Mouse (Mus musculus): Measurements from ENCODE around the gene Clip3. TPM values are rescaled to one million over a fixed set of nuclear protein-coding genes. Genes with fewer than 3 reads are reported as not detected.
A peak's percentile ranks its signal among the peaks of the same experiment; 100 is the strongest.

The Clip3 gene
- polyA plus RNA-seq, 1 experiment from 2014 or later = 60.7 TPM

DNA sequence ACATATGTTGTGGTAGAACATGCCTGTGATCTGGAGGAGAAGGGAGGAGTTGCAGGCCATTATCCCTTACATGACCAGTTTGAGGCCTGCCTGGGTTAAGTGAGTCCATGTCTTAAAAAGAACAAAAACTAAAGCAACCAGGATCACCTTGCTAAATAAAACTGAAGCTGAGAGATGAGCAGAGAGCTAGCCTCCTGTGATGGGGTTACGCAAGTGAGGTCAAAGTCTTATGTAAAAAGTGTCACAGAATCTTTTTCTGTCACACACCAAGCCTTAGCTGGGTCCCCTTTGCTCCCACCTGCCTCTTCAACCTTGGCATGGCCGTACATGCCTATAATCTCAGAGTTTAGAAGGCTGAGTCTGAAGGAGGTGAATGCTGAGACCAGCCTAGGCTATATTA, 29.4 kb downstream of the Clip3 start:
- Histone ChIP-seq H3K36me3 (peaks cover 16% of the 10 kb centered on the region; the same call in 1 of the 2 replicates), H3K27me3 (no peaks in the 10 kb centered on the region), H3K9ac (peak overlapping the region; percentile 92; the same call in 1 of the 2 replicates), H3K4me3 (peak overlapping the region; percentile 83), H3K4me2 (peak overlapping the region; percentile 79), H3K4me1 (peaks cover 17% of the 10 kb centered on the region), H3K27ac (no peak overlapping the region), H3K9me3 (no peaks in the 10 kb centered on the region)
- 76% methylated on average over 2 of the region's 2 CpGs for WGBS
- no peak for ATAC-seq (ENCODE audit: insufficient number of reproducible peaks, insufficient read depth, low FRiP score, low TSS enrichment, low read depth)

DNA sequence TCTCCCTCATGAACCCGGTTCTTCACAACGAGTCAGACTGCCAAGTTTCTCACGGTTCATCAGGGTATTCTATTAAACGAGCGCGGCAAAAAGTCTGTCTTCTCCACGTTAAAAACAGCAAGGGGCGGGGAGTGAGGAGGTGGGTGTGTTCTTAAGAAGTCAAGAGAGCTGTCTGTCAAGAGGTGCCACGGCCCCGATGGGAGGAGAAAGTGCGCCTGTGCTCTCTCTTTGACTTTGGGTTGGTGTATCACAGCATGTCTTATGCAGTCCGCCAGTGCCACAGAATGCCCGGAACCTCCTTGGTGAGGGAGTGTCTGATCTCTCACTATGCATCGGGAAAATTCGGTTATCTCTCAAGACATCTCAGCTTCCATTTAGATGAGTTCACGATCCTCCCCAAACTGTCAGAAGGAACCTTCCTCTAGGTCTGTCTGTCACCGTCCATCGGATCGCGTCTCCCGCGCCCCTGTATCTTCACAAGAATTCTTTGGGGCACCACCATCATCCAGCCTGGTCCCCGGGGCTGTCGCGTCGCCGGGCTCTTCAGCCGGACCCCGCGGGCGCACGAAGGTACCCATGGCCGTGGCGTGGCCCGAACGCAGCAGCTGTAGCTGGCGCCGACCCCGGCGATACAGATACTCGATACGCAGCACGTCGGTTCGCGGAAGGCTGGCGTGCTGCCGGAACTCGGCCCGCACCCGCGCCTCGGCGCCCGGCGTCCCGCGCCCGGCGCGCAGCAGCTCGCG, 30.2 kb downstream of the Clip3 start, which contains the start of gene E130208F15Rik:
TSS of gene E130208F15Rik (plus strand) at position 202 of the 746 bp plus-strand sequence.
- peak within 1 kb of the TSS; percentile 83 for H3K4me3 ChIP-seq
- H3K4me2 ChIP-seq = peak within 1 kb of the TSS; percentile 79
- peak; percentile 66 for ATAC-seq (ENCODE audit: insufficient number of reproducible peaks, insufficient read depth, low FRiP score, low TSS enrichment, low read depth)
- H3K27ac ChIP-seq = peak within 1 kb of the TSS; percentile 91
- WGBS = under 1% methylated on average over 63 of the region's 63 CpGs
- H3K4me1 ChIP-seq = peaks cover 15% of the 10 kb centered on the region
- peaks cover 12% of the 10 kb centered on the region; the same call in 1 of the 2 replicates for H3K36me3 ChIP-seq
- H3K27me3 ChIP-seq = no peaks in the 10 kb centered on the region
- peak within 1 kb of the TSS; percentile 92 for H3K9ac ChIP-seq
- no peaks in the 10 kb centered on the region for H3K9me3 ChIP-seq

DNA sequence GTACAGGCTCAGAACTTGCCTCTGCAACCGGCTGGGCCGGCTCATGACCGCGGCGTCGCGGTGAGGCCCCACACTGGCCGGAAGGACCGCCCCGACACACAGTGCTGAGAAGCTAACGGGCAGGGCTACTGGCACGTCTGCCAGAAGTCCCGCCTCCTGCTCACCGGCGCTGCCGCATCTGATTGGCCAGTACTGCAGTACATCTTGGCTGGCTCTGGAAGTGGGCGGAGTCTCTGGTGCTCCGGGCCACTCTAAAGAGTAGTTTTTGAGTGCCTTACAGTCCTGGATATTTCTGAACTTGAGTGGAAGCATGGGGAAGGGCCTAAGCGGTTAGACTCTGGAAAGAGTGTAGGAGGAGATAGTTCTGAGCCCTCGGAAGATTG, 30.7 kb downstream of the Clip3 start:
- H3K4me1 ChIP-seq = peaks cover 15% of the 10 kb centered on the region
- peak; percentile 98 for ATAC-seq (ENCODE audit: insufficient number of reproducible peaks, insufficient read depth, low FRiP score, low TSS enrichment, low read depth)
- peak overlapping the region; percentile 91 for H3K27ac ChIP-seq
- no peaks in the 10 kb centered on the region for H3K9me3 ChIP-seq
- 0% methylated on average over 20 of the region's 20 CpGs for WGBS
- peak overlapping the region; percentile 92 for H3K9ac ChIP-seq
- H3K27me3 ChIP-seq = no peaks in the 10 kb centered on the region
- peak overlapping the region; percentile 79 for H3K4me2 ChIP-seq
- H3K36me3 ChIP-seq = peaks cover 8% of the 10 kb centered on the region; the same call in 1 of the 2 replicates
- H3K4me3 ChIP-seq = peak overlapping the region; percentile 83

DNA sequence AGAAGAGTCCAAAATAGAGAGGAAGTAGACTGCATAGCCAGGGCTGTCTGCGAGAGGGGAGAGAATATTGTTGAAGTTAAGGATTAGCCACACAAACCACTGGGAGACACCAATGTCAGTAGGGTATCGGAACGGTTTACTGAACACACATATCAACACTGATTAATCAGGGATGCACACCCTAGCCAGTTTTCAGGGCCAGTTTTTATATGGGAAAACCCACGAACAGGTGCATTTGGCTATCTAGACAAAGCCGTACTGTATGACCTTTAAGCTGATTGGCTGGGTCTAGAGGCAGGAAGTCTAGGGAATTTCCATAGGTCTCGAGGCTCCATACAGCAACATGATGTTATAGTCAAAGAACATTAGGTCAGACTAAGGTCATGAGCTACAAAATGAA, 31.3 kb downstream of the Clip3 start:
- peak overlapping the region; percentile 92 for H3K9ac ChIP-seq
- H3K27ac ChIP-seq = peak overlapping the region; percentile 91
- H3K27me3 ChIP-seq = no peaks in the 10 kb centered on the region
- 34% methylated on average over 6 of the region's 6 CpGs for whole genome bisulfite sequencing
- H3K4me1 ChIP-seq = peaks cover 15% of the 10 kb centered on the region
- no peak for ATAC-seq (ENCODE audit: insufficient number of reproducible peaks, insufficient read depth, low FRiP score, low TSS enrichment, low read depth)
- peaks cover 5% of the 10 kb centered on the region; the same call in 1 of the 2 replicates for H3K36me3 ChIP-seq
- H3K4me2 ChIP-seq = peak overlapping the region; percentile 79
- peak overlapping the region; percentile 83 for H3K4me3 ChIP-seq
- H3K9me3 ChIP-seq = no peaks in the 10 kb centered on the region

DNA sequence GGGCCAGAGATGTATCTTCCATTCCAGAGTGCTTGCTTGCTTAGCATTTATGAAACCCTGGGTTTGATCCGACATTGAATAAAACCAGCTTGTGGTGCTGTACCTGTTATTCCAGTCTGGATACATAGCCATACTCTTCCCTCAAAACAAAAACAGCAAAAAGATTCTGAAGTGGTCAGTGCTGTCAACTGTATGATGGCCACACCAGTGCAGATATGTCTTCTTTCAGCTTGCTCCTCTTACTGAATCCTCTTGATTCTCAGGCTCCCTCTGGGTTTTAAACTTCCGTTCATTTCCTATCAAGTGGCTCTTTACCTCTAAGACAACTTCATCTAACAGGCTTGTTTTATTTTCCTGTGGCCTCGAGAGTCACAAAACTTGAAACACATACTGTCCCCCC, 32.3 kb downstream of the Clip3 start, which contains the start of gene Sdhaf1:
TSS of gene Sdhaf1 (minus strand) at position 101 of the 400 bp plus-strand sequence.
- no peaks in the 10 kb centered on the region for H3K9me3 ChIP-seq
- no peaks in the 10 kb centered on the region for H3K36me3 ChIP-seq
- peak within 1 kb of the TSS; percentile 83 for H3K4me3 ChIP-seq
- ATAC-seq (ENCODE audit: insufficient number of reproducible peaks, insufficient read depth, low FRiP score, low TSS enrichment, low read depth) = no peak
- H3K4me2 ChIP-seq = peak within 1 kb of the TSS; percentile 79
- peaks cover 15% of the 10 kb centered on the region for H3K4me1 ChIP-seq
- H3K9ac ChIP-seq = peak within 1 kb of the TSS; percentile 92
- peak within 1 kb of the TSS; percentile 91 for H3K27ac ChIP-seq
- WGBS = 69% methylated on average over 3 of the region's 3 CpGs
- no peaks in the 10 kb centered on the region; the same call in 1 of the 2 replicates for H3K27me3 ChIP-seq

DNA sequence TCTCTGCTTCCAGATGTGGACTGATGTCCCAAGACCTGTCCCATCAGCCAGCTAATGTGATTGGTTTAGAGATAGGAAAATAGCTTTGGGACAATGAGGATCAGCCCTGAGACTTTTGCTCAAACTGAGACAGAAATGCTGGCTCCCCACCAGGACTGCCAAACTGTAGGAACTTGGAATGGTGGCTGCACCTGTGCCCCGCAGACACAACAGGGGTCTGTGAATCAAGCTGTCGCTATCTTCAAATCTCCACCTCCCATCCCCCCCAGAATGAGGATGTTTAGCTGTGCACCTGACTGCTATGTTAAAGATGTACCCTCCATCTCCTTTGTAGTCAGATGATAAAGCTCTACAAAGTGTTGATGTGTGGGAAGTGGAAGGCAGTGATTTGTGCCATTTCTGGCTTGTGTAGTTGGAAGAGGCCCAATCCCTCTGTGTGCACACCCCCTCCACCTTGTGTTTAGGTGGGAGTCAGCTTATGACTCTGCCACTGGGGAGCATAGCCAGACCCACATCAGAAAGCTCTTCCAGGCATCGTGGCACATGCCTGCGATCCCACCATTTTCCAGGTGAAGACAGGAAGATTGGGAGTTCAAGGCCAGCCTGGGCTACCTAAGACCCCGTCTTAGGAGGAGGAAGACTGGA, 32.9 kb downstream of the Clip3 start:
- no peak for ATAC-seq (ENCODE audit: insufficient number of reproducible peaks, insufficient read depth, low FRiP score, low TSS enrichment, low read depth)
- no peak overlapping the region for H3K27ac ChIP-seq
- no peak overlapping the region for H3K4me2 ChIP-seq
- no peaks in the 10 kb centered on the region for H3K36me3 ChIP-seq
- H3K9me3 ChIP-seq = no peaks in the 10 kb centered on the region
- no peak overlapping the region for H3K4me3 ChIP-seq
- 85% methylated on average over 5 of the region's 5 CpGs for WGBS
- no peak overlapping the region for H3K9ac ChIP-seq
- H3K27me3 ChIP-seq = no peaks in the 10 kb centered on the region; the same call in 1 of the 2 replicates
- peaks cover 15% of the 10 kb centered on the region for H3K4me1 ChIP-seq

DNA sequence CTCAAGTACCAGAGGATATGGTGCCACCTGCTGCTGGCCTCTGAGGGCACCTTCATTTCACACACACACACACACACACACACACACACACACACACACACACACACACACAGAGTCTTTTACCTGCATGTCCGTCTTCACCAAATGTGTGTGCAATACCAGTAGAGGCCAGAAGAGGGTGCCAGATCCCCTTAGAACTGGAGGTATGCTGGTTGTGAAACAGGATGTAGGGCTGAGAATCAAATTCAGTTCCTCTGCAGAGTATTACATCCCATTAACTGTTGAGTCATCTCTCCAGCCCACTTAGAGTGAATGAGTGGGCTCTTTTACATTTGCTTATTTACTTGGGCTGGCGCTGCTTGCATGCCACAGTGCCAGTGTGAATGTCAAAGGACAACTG, 33.8 kb downstream of the Clip3 start:
- 44% methylated on average over 2 of the region's 2 CpGs for WGBS
- peaks cover 15% of the 10 kb centered on the region for H3K4me1 ChIP-seq
- no peaks in the 10 kb centered on the region; the same call in 1 of the 2 replicates for H3K27me3 ChIP-seq
- no peak overlapping the region for H3K4me2 ChIP-seq
- H3K9ac ChIP-seq = no peak overlapping the region
- no peak for ATAC-seq (ENCODE audit: insufficient number of reproducible peaks, insufficient read depth, low FRiP score, low TSS enrichment, low read depth)
- H3K9me3 ChIP-seq = no peaks in the 10 kb centered on the region
- no peak overlapping the region for H3K4me3 ChIP-seq
- H3K27ac ChIP-seq = no peak overlapping the region
- no peaks in the 10 kb centered on the region for H3K36me3 ChIP-seq

DNA sequence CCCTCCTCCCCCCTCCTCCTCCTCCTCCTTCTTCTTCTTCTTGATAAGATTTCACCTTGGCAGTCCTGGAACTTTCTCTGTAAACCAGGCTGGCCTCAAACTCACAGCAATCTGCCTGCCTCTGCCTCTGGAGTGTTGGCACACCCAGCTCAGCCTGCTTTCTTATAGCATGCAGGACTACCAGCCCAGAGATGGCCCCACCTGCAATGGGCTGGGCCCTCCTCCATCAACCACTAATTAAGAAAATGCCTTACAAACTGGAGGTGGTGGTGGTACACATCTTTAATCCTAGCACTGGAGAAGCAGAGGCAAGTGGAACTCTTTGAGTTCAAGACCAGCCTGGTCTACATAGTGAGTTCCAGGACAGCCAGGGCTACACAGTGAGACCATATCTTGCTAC, 34.9 kb downstream of the Clip3 start:
- no peak for ATAC-seq (ENCODE audit: insufficient number of reproducible peaks, insufficient read depth, low FRiP score, low TSS enrichment, low read depth)
- Histone ChIP-seq H3K36me3 (no peaks in the 10 kb centered on the region), H3K27me3 (no peaks in the 10 kb centered on the region; the same call in 1 of the 2 replicates), H3K4me2 (no peak overlapping the region), H3K4me3 (no peak overlapping the region), H3K9ac (no peak overlapping the region), H3K9me3 (no peaks in the 10 kb centered on the region), H3K4me1 (peaks cover 7% of the 10 kb centered on the region), H3K27ac (no peak overlapping the region)

DNA sequence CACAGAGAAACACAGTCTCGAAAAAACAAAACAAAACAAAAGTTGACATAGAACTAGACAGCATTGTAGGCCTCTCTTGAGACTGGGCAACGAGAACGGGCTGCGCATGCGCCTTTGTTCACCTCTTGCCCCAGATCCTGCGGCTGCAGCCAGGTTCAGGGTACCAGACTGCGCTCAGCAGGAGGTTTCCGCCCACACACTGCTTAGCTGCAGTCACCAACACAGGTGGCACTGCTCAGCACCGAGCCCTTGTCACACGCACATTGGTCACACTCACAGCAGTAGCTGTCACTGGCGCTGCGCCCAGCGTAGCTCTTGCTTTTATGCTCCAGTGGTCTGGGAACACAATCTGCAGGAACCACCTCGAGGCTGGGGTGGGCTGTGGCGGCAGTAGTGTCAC, 35.6 kb downstream of the Clip3 start:
- Histone ChIP-seq H3K4me3 (no peak overlapping the region), H3K4me1 (peaks cover 11% of the 10 kb centered on the region), H3K9ac (no peak overlapping the region), H3K27ac (no peak overlapping the region), H3K9me3 (no peaks in the 10 kb centered on the region), H3K4me2 (no peak overlapping the region), H3K27me3 (no peaks in the 10 kb centered on the region; the same call in 1 of the 2 replicates), H3K36me3 (no peaks in the 10 kb centered on the region)
- no peak for ATAC-seq (ENCODE audit: insufficient number of reproducible peaks, insufficient read depth, low FRiP score, low TSS enrichment, low read depth)
- WGBS = 63% methylated on average over 15 of the region's 15 CpGs

DNA sequence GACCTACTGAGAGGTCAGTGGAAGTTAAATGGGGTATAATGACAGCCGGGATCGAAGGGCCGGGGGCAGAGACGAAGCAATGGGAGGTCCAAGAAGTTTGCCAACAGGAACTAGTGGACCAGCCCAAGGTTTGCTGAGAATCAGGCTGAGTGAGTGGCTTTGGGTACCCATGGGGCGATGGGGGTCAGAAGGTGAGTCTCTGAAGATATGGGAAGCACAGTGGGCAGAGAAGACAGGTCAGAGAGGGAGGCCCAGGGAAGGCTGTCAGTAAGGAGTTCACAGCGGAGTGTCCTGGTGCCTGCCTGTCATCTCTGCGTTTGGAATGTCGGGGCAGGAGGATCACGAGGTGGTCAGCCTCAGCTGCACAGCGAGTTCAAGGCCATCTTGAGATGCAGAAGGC, 36.9 kb downstream of the Clip3 start:
- ATAC-seq (ENCODE audit: insufficient number of reproducible peaks, insufficient read depth, low FRiP score, low TSS enrichment, low read depth) = no peak
- no peaks in the 10 kb centered on the region; the same call in none of the 2 replicates for H3K27me3 ChIP-seq
- no peak overlapping the region for H3K4me3 ChIP-seq
- no peaks in the 10 kb centered on the region for H3K36me3 ChIP-seq
- no peaks in the 10 kb centered on the region for H3K9me3 ChIP-seq
- 56% methylated on average over 10 of the region's 10 CpGs for WGBS
- no peak overlapping the region for H3K27ac ChIP-seq
- peaks cover 11% of the 10 kb centered on the region for H3K4me1 ChIP-seq
- H3K4me2 ChIP-seq = no peak overlapping the region
- H3K9ac ChIP-seq = no peak overlapping the region

DNA sequence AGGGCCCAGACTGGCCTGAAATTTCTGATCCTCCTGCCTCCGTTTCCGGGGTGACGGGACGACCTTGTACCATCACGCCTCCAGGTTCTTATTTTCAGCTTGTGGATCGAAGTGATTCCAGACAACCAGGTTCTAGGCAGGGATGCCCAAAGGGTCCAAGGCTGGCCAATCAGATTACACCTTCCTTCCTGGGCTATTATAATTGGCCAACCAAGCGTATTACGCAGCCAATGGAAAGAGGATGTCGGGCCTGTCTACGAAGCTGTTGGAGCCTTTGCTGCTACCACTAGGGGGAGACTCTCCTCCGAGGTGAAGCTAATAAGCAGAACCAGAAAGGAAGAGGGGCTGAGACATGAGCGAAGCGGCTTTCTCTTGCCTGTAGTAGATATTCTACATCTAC, 40.4 kb downstream of the Clip3 start:
- H3K9ac ChIP-seq = peak overlapping the region; percentile 16; the same call in 1 of the 2 replicates
- H3K27ac ChIP-seq = no peak overlapping the region
- peaks cover 26% of the 10 kb centered on the region for H3K27me3 ChIP-seq
- WGBS = 8% methylated on average over 13 of the region's 13 CpGs
- H3K9me3 ChIP-seq = no peaks in the 10 kb centered on the region
- no peaks in the 10 kb centered on the region for H3K36me3 ChIP-seq
- peaks cover 20% of the 10 kb centered on the region for H3K4me1 ChIP-seq
- ATAC-seq (ENCODE audit: insufficient number of reproducible peaks, insufficient read depth, low FRiP score, low TSS enrichment, low read depth) = peak; percentile 70; the same call in 1 of the 2 replicates
- no peak overlapping the region for H3K4me3 ChIP-seq
- H3K4me2 ChIP-seq = peak overlapping the region; percentile 37

Measured in embryonic facial prominence, embryonic 13.5 days (tissue).